Mouse (Mus musculus) layer of hippocampus, adult 9-11 months (tissue): ENCODE measurements around the gene Frmd4a.
"Not testable (repeated sequence)": the region's sequence is repeated elsewhere in the genome, so short reads cannot be mapped to it uniquely, and the experiment has no call there.

Experiments used
- DNase-seq: peaks from one replicate; pipeline ENCODE4 v3.0.0; 2022

Frmd4a gene

GRCm38 (mm10) chr2:4222497-4222828 lies 204.9 kb downstream of the Frmd4a start:
- no peak for DNase-seq

- DNase-seq, result no peak
These were observed 205.8 kb downstream of the Frmd4a start for GRCm38 (mm10) chr2:4223316-4223715.

- DNase-seq, result no peak
These were observed 209.5 kb downstream of the Frmd4a start for GRCm38 (mm10) chr2:4226941-4227558.

- DNase-seq, result no peak
These were observed 210.0 kb downstream of the Frmd4a start for GRCm38 (mm10) chr2:4227563-4227962.

- no peak for DNase-seq
These were observed 211.0 kb downstream of the Frmd4a start for GRCm38 (mm10) chr2:4228510-4228909.

GRCm38 (mm10) chr2:4232335-4232734 lies 214.8 kb downstream of the Frmd4a start:
- DNase-seq, result no peak

GRCm38 (mm10) chr2:4232761-4233322 lies 215.3 kb downstream of the Frmd4a start:
- no peak for DNase-seq

GRCm38 (mm10) chr2:4237686-4238085 lies 220.2 kb downstream of the Frmd4a start:
- DNase-seq, result no peak

GRCm38 (mm10) chr2:4249723-4250122 lies 232.2 kb downstream of the Frmd4a start:
- no peak for DNase-seq

- DNase-seq, result peak; percentile 19
These were observed 235.2 kb downstream of the Frmd4a start for GRCm38 (mm10) chr2:4252541-4253291.

- no peak for DNase-seq
These were observed 235.8 kb downstream of the Frmd4a start for GRCm38 (mm10) chr2:4253348-4253747.

- no peak for DNase-seq
These were observed 236.6 kb downstream of the Frmd4a start for GRCm38 (mm10) chr2:4254083-4254482.

- DNase-seq, result no peak
These were observed 238.7 kb downstream of the Frmd4a start for GRCm38 (mm10) chr2:4256242-4256641.

- no peak for DNase-seq
These were observed 240.1 kb downstream of the Frmd4a start for GRCm38 (mm10) chr2:4257604-4258003.

- not testable (repeated sequence) for DNase-seq
These were observed 241.3 kb downstream of the Frmd4a start for GRCm38 (mm10) chr2:4258803-4259202.

- no peak for DNase-seq
These were observed 243.0 kb downstream of the Frmd4a start for GRCm38 (mm10) chr2:4260324-4261058.

GRCm38 (mm10) chr2:4262667-4263066 lies 245.2 kb downstream of the Frmd4a start:
- no peak for DNase-seq

GRCm38 (mm10) chr2:4267377-4267776 lies 249.9 kb downstream of the Frmd4a start:
- DNase-seq, result no peak

- DNase-seq, result no peak
These were observed 265.3 kb downstream of the Frmd4a start for GRCm38 (mm10) chr2:4282777-4283176.

GRCm38 (mm10) chr2:4285693-4286291 lies 268.3 kb downstream of the Frmd4a start:
- no peak for DNase-seq

GRCm38 (mm10) chr2:4286390-4286901 lies 268.9 kb downstream of the Frmd4a start:
- no peak for DNase-seq

GRCm38 (mm10) chr2:4290475-4290874 lies 273.0 kb downstream of the Frmd4a start:
- no peak for DNase-seq

GRCm38 (mm10) chr2:4291100-4291499 lies 273.6 kb downstream of the Frmd4a start:
- peak; percentile 74 for DNase-seq
